Mouse (Mus musculus) ES-Bruce4 (cell line): Measurements from ENCODE around the gene Trir.

Experiments used
- CTCF ChIP-seq: IDR thresholded peaks from one replicate; pipeline ENCODE4 v1.8.1; 2011; ENCODE audit warnings: low read depth, low read length
- POLR2A ChIP-seq: IDR thresholded peaks from one replicate; pipeline ENCODE4 v1.8.1; 2011; ENCODE audit warnings: low read length; ENCODE audit not compliant: insufficient read depth

GRCm38 (mm10) chr8:84979599-84980421, 46.8 kb upstream of the Trir start:
- TF ChIP-seq CTCF (no peak), POLR2A (no peak)
